ENCODE assay signal across 10 mouse cellular contexts in genomic region chr11:117838572-117838971, GRCm38 (mm10). TPM values are rescaled to one million over a fixed set of nuclear protein-coding genes. Genes with fewer than 3 reads are reported as not detected.
DNase-seq lines count a peak whose midpoint lies in the region; ATAC-seq and TF ChIP-seq lines count a peak whose summit lies in the region.
"Had no signal": no experiment of that assay in that cellular context is flagged by ENCODE, and none has a peak within 500 bp of the region (broad histone marks: within the 10 kb centered on the region; RNA-seq: fewer than 3 reads in every experiment).

No protein-coding gene starts in this region.

- H3K27ac ChIP-seq in heart, embryonic 15.5 days = peak overlapping the region; percentile 51
- peak overlapping the region; percentile 76 for H3K27ac ChIP-seq in stomach, postnatal 0 days (replicated peaks)
- no peak overlapping the region for H3K27ac ChIP-seq in thymus, adult 2 months (ENCODE audit: control insufficient read depth, insufficient read depth, low read length)
- H3K27ac ChIP-seq: midbrain, embryonic 10.5 days had no signal

- 71% methylated on average over 2 of the region's 2 CpGs for WGBS in heart, embryonic 15.5 days
- WGBS in stomach, postnatal 0 days = 32% methylated on average over 2 of the region's 2 CpGs
- WGBS in thymus, adult 2 months = 97% methylated on average over 2 of the region's 2 CpGs

- peak; percentile 41; the same call in 1 of the 2 replicates for ATAC-seq in heart, embryonic 15.5 days (replicated peaks; ENCODE audit: insufficient number of reproducible peaks, insufficient read depth, low FRiP score, low read depth)
- ATAC-seq in stomach, postnatal 0 days (ENCODE audit: low FRiP score, low TSS enrichment) = peak; percentile 81

- H3K4me1 ChIP-seq in heart, embryonic 15.5 days (replicated peaks) = peaks cover 25% of the 10 kb centered on the region
- no peaks in the 10 kb centered on the region for H3K4me1 ChIP-seq in stomach, postnatal 0 days (replicated peaks; ENCODE audit: control insufficient read depth, insufficient read depth)
- no peaks in the 10 kb centered on the region; the same call in 1 of the 2 replicates for H3K4me1 ChIP-seq in thymus, adult 2 months (replicated peaks; ENCODE audit: control insufficient read depth, insufficient read depth, low read length)

- H3K27me3 ChIP-seq in heart, embryonic 15.5 days = no peaks in the 10 kb centered on the region
- no peaks in the 10 kb centered on the region for H3K27me3 ChIP-seq in stomach, postnatal 0 days (ENCODE audit: control insufficient read depth, insufficient read depth, low read length)
- no peaks in the 10 kb centered on the region for H3K27me3 ChIP-seq in thymus, adult 2 months (ENCODE audit: control insufficient read depth, insufficient read depth, low read length)

- no peak for TF ChIP-seq CTCF in stomach, postnatal 0 days (IDR thresholded peaks at IDR 0.05; ENCODE audit: low read depth)
- TF ChIP-seq CTCF in thymus, adult 2 months (IDR thresholded peaks at IDR 0.05; ENCODE audit: borderline replicate concordance, control insufficient read depth, extremely low read depth, insufficient read depth, low read length, poor library complexity) = no peak

- no peak overlapping the region for H3K9ac ChIP-seq in heart, embryonic 15.5 days
- H3K9ac ChIP-seq in stomach, postnatal 0 days (ENCODE audit: low read length) = no peak overlapping the region

- H3K36me3 ChIP-seq in heart, embryonic 15.5 days = no peaks in the 10 kb centered on the region
- H3K36me3 ChIP-seq in stomach, postnatal 0 days (ENCODE audit: control insufficient read depth, insufficient read depth, low read length) = no peaks in the 10 kb centered on the region
- H3K36me3 ChIP-seq in thymus, adult 2 months (ENCODE audit: control insufficient read depth, insufficient read depth, low read length) = no peaks in the 10 kb centered on the region
- H3K36me3 ChIP-seq: midbrain, embryonic 10.5 days had no signal

- H3K4me2 ChIP-seq in heart, embryonic 15.5 days = no peak overlapping the region
- no peak overlapping the region for H3K4me2 ChIP-seq in stomach, postnatal 0 days (replicated peaks; ENCODE audit: low read depth)

- H3K9me3 ChIP-seq in heart, embryonic 15.5 days (replicated peaks) = no peaks in the 10 kb centered on the region
- no peaks in the 10 kb centered on the region for H3K9me3 ChIP-seq in stomach, postnatal 0 days (ENCODE audit: control insufficient read depth, low read length)
- H3K9me3 ChIP-seq: midbrain, embryonic 10.5 days had no signal

- intact Hi-C loops in left cerebral cortex, postnatal 4 days (cut with DNase I) = no loop called here
- intact Hi-C loops in left cerebral cortex, postnatal 25 days (cut with DNase I) = no loop called here

- no peak for TF ChIP-seq POLR2A in thymus, adult 2 months (IDR thresholded peaks at IDR 0.05; ENCODE audit: control insufficient read depth, extremely low read depth, insufficient read depth, low read length, poor library complexity)

- peak; percentile 27 for DNase-seq in left cerebral cortex, postnatal 4 days
- DNase-seq in left cerebral cortex, postnatal 25 days (ENCODE audit: low spot score in 2 of 2) = no peak
- peak; percentile 90 for DNase-seq in liver
- DNase-seq in stomach, postnatal 0 days (ENCODE audit: low spot score) = peak; percentile 91
- no peak for DNase-seq in adrenal gland, adult 8-10 months
- no peak for DNase-seq in thymus, adult 2 months
- DNase-seq in urinary bladder, postnatal 10 days (ENCODE audit: low spot score) = no peak
- DNase-seq: layer of hippocampus, adult 9-11 months had no signal

- TF ChIP-seq EP300 in stomach, postnatal 0 days (optimal IDR thresholded peaks at IDR 0.05) = no peak

- no peak overlapping the region for H3K4me3 ChIP-seq in heart, embryonic 15.5 days
- no peak overlapping the region for H3K4me3 ChIP-seq in stomach, postnatal 0 days (ENCODE audit: low read depth, low read length)
- H3K4me3 ChIP-seq in thymus, adult 2 months (ENCODE audit: control insufficient read depth, insufficient read depth, low read length) = no peak overlapping the region
- H3K4me3 ChIP-seq: midbrain, embryonic 10.5 days had no signal

RNA-seq across cellular contexts. Expression of gene Birc5, which starts 10.5 kb away (rescaled TPM):
- 1 to 10 TPM; 6.3 to 6.7 TPM for total RNA-seq in left cerebral cortex, postnatal 4 days (2021)
- total RNA-seq in left cerebral cortex, postnatal 25 days (2021) = 1 to 10 TPM in 1 of 2 experiments, under 1 TPM in 1; 0.62 to 1.2 TPM
- 202 and 215 TPM in 2 replicates for polyA plus RNA-seq in heart, embryonic 15.5 days (2015; fragmentation: Nextera tagmentation; extraction: Ambion mirVana)
- 67.0 and 91.7 TPM in 2 replicates for polyA plus RNA-seq in stomach, postnatal 0 days (2015; fragmentation: Nextera tagmentation; extraction: Ambion mirVana)
- total RNA-seq in adrenal gland, adult 8-10 months (2022) = 1 to 10 TPM; 1.2 to 2.5 (median 1.7) TPM
- 75.4 and 87.2 TPM in 2 replicates for polyA plus RNA-seq in thymus, adult 2 months (2012; rRNA removed)

RNA-seq across cellular contexts. Expression of gene Tk1, which starts 12.7 kb away (rescaled TPM):
- 1 to 10 TPM; 8.9 to 9.0 TPM for total RNA-seq in left cerebral cortex, postnatal 4 days (2021)
- under 1 TPM; 0.60 to 0.94 TPM for total RNA-seq in left cerebral cortex, postnatal 25 days (2021)
- polyA plus RNA-seq in heart, embryonic 15.5 days (2015; fragmentation: Nextera tagmentation; extraction: Ambion mirVana) = 92.9 and 102 TPM in 2 replicates
- 47.1 and 58.0 TPM in 2 replicates for polyA plus RNA-seq in stomach, postnatal 0 days (2015; fragmentation: Nextera tagmentation; extraction: Ambion mirVana)
- total RNA-seq in adrenal gland, adult 8-10 months (2022) = 1 to 10 TPM; 2.4 to 5.0 (median 4.3) TPM
- 130 and 167 TPM in 2 replicates for polyA plus RNA-seq in thymus, adult 2 months (2012; rRNA removed)

RNA-seq across cellular contexts. Expression of gene Afmid, which starts 12.8 kb away (rescaled TPM):
- 10 to 100 TPM in 1 of 2 experiments, 1 to 10 TPM in 1; 7.8 to 11.5 TPM for total RNA-seq in left cerebral cortex, postnatal 4 days (2021)
- total RNA-seq in left cerebral cortex, postnatal 25 days (2021) = 1 to 10 TPM; 4.6 to 6.7 TPM
- 15.1 and 16.6 TPM in 2 replicates for polyA plus RNA-seq in heart, embryonic 15.5 days (2015; fragmentation: Nextera tagmentation; extraction: Ambion mirVana)
- polyA plus RNA-seq in stomach, postnatal 0 days (2015; fragmentation: Nextera tagmentation; extraction: Ambion mirVana) = 5.7 and 7.7 TPM in 2 replicates
- total RNA-seq in adrenal gland, adult 8-10 months (2022) = 10 to 100 TPM in 2 of 4 experiments, 1 to 10 TPM in 2; 5.1 to 17.0 (median 10.2) TPM
- polyA plus RNA-seq in thymus, adult 2 months (2012; rRNA removed) = 17.7 and 18.2 TPM in 2 replicates

RNA-seq across cellular contexts. Expression of gene Tmem235, which starts 22.0 kb away (rescaled TPM):
- not detected for total RNA-seq in left cerebral cortex, postnatal 4 days (2021)
- under 1 TPM in 1 of 2 experiments, not detected in 1; 0.23 TPM for total RNA-seq in left cerebral cortex, postnatal 25 days (2021)
- polyA plus RNA-seq in heart, embryonic 15.5 days (2015; fragmentation: Nextera tagmentation; extraction: Ambion mirVana) = not detected in 2 replicates
- polyA plus RNA-seq in stomach, postnatal 0 days (2015; fragmentation: Nextera tagmentation; extraction: Ambion mirVana) = not detected in 2 replicates
- total RNA-seq in adrenal gland, adult 8-10 months (2022) = not detected
- polyA plus RNA-seq in thymus, adult 2 months (2012; rRNA removed) = 0.05 TPM in 1 of 2 replicates, not detected in the other
- polyA plus RNA-seq: midbrain, embryonic 10.5 days had no signal

RNA-seq across cellular contexts. Expression of gene Gm20708, which starts 29.1 kb away (rescaled TPM):
- total RNA-seq in left cerebral cortex, postnatal 4 days (2021) = 1 to 10 TPM; 4.4 to 5.1 TPM
- total RNA-seq in left cerebral cortex, postnatal 25 days (2021) = 1 to 10 TPM; 1.7 to 2.4 TPM
- 0.97 and 1.5 TPM in 2 replicates for polyA plus RNA-seq in heart, embryonic 15.5 days (2015; fragmentation: Nextera tagmentation; extraction: Ambion mirVana)
- polyA plus RNA-seq in stomach, postnatal 0 days (2015; fragmentation: Nextera tagmentation; extraction: Ambion mirVana) = 0.18 and 0.24 TPM in 2 replicates
- 1 to 10 TPM in 2 of 4 experiments, under 1 TPM in 2; 0.59 to 3.4 (median 1.3) TPM for total RNA-seq in adrenal gland, adult 8-10 months (2022)
- 0.06 TPM in 1 of 2 replicates, not detected in the other for polyA plus RNA-seq in thymus, adult 2 months (2012; rRNA removed)

Comparison
In these comparisons a context has a peak if more than half of its experiments do, and no peak if none do; other contexts are left out.
1. DNase-seq: peak in left cerebral cortex, postnatal 4 days (single experiment), liver (single experiment) and stomach, postnatal 0 days (single experiment); none in left cerebral cortex, postnatal 25 days (0 of 2), adrenal gland, adult 8-10 months (single experiment), thymus, adult 2 months (single experiment) and urinary bladder, postnatal 10 days (single experiment).